Comparison of ENCODE assay signal across 20 mouse cellular contexts in the genomic region with DNA sequence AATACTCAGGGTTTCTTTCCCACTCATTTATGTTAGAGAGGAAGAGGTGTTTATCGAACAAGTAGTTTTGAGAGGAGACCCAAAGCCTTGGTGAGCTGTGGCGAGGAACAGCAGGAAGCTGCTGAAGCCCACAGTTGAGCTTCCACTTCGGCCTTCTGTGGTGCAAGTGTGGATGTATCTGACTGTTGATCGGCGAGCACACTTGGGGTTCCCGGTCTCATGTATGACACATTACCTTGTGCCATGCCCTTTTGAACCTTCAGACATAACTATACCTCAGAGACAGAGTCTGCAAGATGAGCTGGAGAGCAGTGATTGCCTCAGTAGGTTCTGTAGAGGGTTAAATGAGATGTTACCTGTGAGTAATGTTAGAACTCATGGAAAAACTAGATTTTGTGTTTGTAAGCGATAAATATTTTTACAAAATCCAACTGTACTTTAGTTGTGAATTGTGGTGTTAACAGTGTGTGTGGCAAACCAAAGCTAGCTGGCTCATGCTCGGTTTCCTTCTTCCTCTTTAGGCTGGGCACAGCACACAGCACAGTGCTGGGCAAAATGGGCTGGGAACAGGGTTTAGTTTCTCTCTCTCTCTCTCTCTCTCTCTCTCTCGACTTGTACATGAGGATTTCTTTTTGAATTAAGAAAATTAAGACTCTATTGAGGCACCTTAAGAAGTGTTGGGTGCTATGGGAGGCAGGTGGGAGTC.
DNase-seq lines count a peak whose midpoint lies in the region; ATAC-seq and TF ChIP-seq lines count a peak whose summit lies in the region.
"Had no signal": no experiment of that assay in that cellular context is flagged by ENCODE, and none has a peak within 500 bp of the region (broad histone marks: within the 10 kb centered on the region; RNA-seq: fewer than 3 reads in every experiment).

No protein-coding gene starts in this region.

- no peak for TF ChIP-seq EP300 in heart, adult 2 months (IDR thresholded peaks at IDR 0.05; ENCODE audit: insufficient read depth, low read depth, low read length)

- no peak for TF ChIP-seq POLR2A in heart, adult 2 months (IDR thresholded peaks at IDR 0.05; ENCODE audit: insufficient read depth, low read depth, low read length)

- no peak for TF ChIP-seq CTCF in heart, adult 2 months (IDR thresholded peaks at IDR 0.05)

- DNase-seq in heart, adult 11 months, result peak; percentile 18
- no peak for DNase-seq in heart, adult 2 months
- DNase-seq in CD4-positive, CD25-positive, alpha-beta regulatory T cell, adult 2 months (ENCODE audit: low read depth, low spot score), result peak; percentile 18
- DNase-seq in natural killer cell, adult 2 months (ENCODE audit: low spot score in 2 of 2), result peak; percentile 54 to 59
- no peak for DNase-seq in neural tube, embryonic 10.5 days (ENCODE audit: extremely low spot score, low spot score)
- no peak for DNase-seq in cerebellum, adult 9-11 months
- DNase-seq in cerebellum, postnatal 10 days, result no peak
- DNase-seq: cerebellum, postnatal 14 days; embryo, embryonic 11 days; gastrocnemius, postnatal 36 days; heart, postnatal 10 days; kidney, adult 11 months; left cerebral cortex, postnatal 4 days; liver had no signal

- peaks cover 11% of the 10 kb centered on the region for H3K79me2 ChIP-seq in heart, adult 2 months (replicated peaks; ENCODE audit: control insufficient read depth, insufficient read depth, low read length)

- H3K27ac ChIP-seq in heart, adult 2 months, result no peak overlapping the region
- H3K27ac ChIP-seq: hindbrain, embryonic 13.5 days; stomach, embryonic 15.5 days had no signal

- intact Hi-C loops in heart, adult 2 months (cut with DNase I), result no loop called here

- peak; percentile 70 to 80 for ATAC-seq in hematopoietic stem cell, adult 5-6 weeks (replicated peaks in 1 of 2; ENCODE audit: insufficient read depth in 1 of 2, low FRiP score in 2 of 2, low TSS enrichment in 1 of 2, low read depth in 1 of 2, poor library complexity in 2 of 2, severe bottlenecking in 2 of 2)
- ATAC-seq: forebrain, embryonic 16.5 days; lung, postnatal 0 days; midbrain, embryonic 16.5 days had no signal

- 82% methylated on average over 9 of the region's 9 CpGs for whole genome bisulfite sequencing in heart, adult 2 months

- H3K36me3 ChIP-seq in heart, adult 2 months (ENCODE audit: control insufficient read depth, insufficient read depth, low read length), result 0 out of 2 replicates have a peak, but pooled peaks cover 2% of the 10 kb centered on the region
- H3K36me3 ChIP-seq: hindbrain, embryonic 13.5 days; stomach, embryonic 15.5 days had no signal

- H3K27me3 ChIP-seq in heart, adult 2 months (ENCODE audit: control insufficient read depth, insufficient read depth, low read length), result no peaks in the 10 kb centered on the region
- H3K27me3 ChIP-seq: hindbrain, embryonic 13.5 days; stomach, embryonic 15.5 days had no signal

- H3K9ac ChIP-seq in heart, adult 2 months (ENCODE audit: low read depth, low read length), result no peak overlapping the region
- H3K9ac ChIP-seq: hindbrain, embryonic 13.5 days; stomach, embryonic 15.5 days had no signal

- H3K4me3 ChIP-seq in heart, adult 2 months, result no peak overlapping the region
- H3K4me3 ChIP-seq: hindbrain, embryonic 13.5 days; stomach, embryonic 15.5 days had no signal

- peaks cover 23% of the 10 kb centered on the region for H3K4me1 ChIP-seq in heart, adult 2 months (ENCODE audit: control insufficient read depth, insufficient read depth, low read length)

Comparison
In these comparisons a context has a peak if more than half of its experiments do, and no peak if none do; other contexts are left out.
1. DNase-seq: peak in heart, adult 11 months (single experiment), CD4-positive, CD25-positive, alpha-beta regulatory T cell, adult 2 months (single experiment) and natural killer cell, adult 2 months (2 of 2); none in heart, adult 2 months (0 of 2), neural tube, embryonic 10.5 days (single experiment), cerebellum, adult 9-11 months (single experiment) and cerebellum, postnatal 10 days (0 of 2).